Mouse (Mus musculus): ENCODE results near the gene Hcn3. TPM values are rescaled to one million over a fixed set of nuclear protein-coding genes. Genes with fewer than 3 reads are reported as not detected.

Hcn3 gene
- total and polyA plus RNA-seq, 2 experiments from 2014 or later, result 38.1 to 85.7 TPM

DNA sequence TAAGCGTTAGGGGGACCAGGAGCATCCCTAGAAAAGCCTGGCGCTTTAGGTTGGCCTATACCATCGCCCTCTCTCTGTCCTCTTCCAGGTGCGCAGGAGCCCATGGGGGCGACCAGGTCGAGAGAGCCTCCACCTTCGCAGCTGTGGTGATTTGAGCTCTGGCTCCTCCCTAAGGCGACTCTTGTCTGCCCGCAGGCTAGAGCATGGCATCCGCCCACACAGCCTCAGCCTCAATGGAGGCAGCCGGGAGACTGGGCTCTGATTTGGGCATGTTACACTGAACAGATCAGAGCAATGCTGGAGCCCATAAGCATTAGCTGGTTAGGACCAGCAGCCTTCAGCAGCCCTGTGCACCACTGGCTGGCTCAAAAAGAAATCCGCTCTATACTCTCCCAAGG lies 28.5 kb upstream of the Hcn3 start:
- H3K36me3 ChIP-seq (ENCODE audit: insufficient read depth, low read length), result no peaks in the 10 kb centered on the region
- no peaks in the 10 kb centered on the region for H3K27me3 ChIP-seq (ENCODE audit: insufficient read depth, low read length)
- WGBS, result 70% methylated on average over 12 of the region's 12 CpGs
- H3K9me3 ChIP-seq (ENCODE audit: low read length), result no peaks in the 10 kb centered on the region
- no peak for TF ChIP-seq CTCF (IDR thresholded peaks at IDR 0.05; ENCODE audit: low read depth)
- H3K4me2 ChIP-seq (ENCODE audit: low read depth, low read length), result no peak overlapping the region
- H3K27ac ChIP-seq, result no peak overlapping the region
- no peak for ATAC-seq
- no peak for DNase-seq (ENCODE audit: low spot score)
- H3K9ac ChIP-seq (replicated peaks; ENCODE audit: low read length), result no peak overlapping the region
- H3K4me1 ChIP-seq (ENCODE audit: insufficient read depth, low read length), result 0 out of 2 replicates have a peak, but pooled peaks cover 6% of the 10 kb centered on the region
- no peak overlapping the region for H3K4me3 ChIP-seq (ENCODE audit: low read length)

DNA sequence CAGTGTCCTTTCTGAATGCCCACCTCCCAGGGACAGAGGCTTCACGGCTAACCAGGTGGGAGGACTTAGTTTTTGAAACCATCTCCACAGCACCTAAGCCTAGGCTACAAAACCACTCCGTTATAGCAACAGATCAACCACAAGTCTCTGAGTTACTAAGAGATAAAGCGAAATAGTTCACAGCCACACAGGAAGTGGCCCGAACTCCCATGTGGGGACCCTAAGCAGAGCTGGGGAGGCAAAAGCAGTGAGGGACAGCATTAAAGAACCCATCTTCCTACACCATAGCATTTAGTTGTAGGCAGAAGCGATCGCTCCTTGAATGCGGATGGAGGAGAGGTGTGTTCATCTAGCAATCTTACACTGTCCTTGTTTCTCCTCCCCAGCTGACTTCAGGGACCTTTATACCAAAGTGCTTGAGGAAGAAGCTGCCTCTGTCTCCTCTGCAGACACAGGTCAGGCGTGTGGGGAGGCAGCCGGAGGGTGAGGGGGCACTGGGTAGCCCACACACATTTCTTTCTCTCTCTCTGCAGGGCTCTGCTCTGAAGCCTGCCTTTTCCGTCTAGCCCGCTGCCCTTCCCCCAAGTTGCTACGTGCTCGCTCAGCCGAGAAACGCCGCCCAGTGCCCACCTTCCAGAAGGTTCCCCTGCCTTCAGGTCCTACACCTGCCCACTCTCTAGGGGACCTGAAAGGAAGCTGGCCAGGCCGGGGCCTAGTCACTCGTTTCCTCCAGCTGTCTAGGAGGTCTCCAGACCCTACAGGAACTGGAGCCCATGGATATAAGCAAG lies 27.9 kb upstream of the Hcn3 start:
- no peaks in the 10 kb centered on the region for H3K9me3 ChIP-seq (ENCODE audit: low read length)
- no peak overlapping the region for H3K9ac ChIP-seq (replicated peaks; ENCODE audit: low read length)
- no peak overlapping the region for H3K4me3 ChIP-seq (ENCODE audit: low read length)
- no peaks in the 10 kb centered on the region for H3K27me3 ChIP-seq (ENCODE audit: insufficient read depth, low read length)
- ATAC-seq, result no peak
- 61% methylated on average over 18 of the region's 18 CpGs for WGBS
- H3K4me1 ChIP-seq (ENCODE audit: insufficient read depth, low read length), result 0 out of 2 replicates have a peak, but pooled peaks cover 6% of the 10 kb centered on the region
- no peaks in the 10 kb centered on the region for H3K36me3 ChIP-seq (ENCODE audit: insufficient read depth, low read length)
- DNase-seq (ENCODE audit: low spot score), result no peak
- no peak overlapping the region for H3K27ac ChIP-seq
- no peak overlapping the region for H3K4me2 ChIP-seq (ENCODE audit: low read depth, low read length)
- TF ChIP-seq CTCF (IDR thresholded peaks at IDR 0.05; ENCODE audit: low read depth), result no peak

DNA sequence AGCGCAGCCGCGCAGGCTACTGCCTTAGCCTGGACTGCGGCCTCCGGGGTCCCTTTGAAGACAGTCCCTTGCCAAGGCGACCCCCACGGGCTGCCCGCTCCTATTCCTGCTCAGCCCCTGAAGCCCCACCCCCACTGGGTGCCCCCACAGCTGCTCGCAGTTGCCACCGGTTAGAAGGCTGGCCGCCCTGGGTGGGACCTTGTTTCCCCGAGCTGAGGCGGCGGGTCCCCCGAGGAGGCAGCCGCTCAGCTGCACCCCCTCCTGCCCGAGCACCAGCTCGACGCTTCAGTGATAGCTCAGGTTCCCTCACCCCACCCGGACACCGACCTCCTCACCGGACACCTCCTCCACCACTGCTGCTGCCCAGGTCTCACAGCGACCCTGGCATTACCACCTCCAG lies 27.2 kb upstream of the Hcn3 start:
- Histone ChIP-seq H3K4me2 (ENCODE audit: low read depth, low read length) (no peak overlapping the region), H3K4me1 (ENCODE audit: insufficient read depth, low read length) (0 out of 2 replicates have a peak, but pooled peaks cover 6% of the 10 kb centered on the region), H3K36me3 (ENCODE audit: insufficient read depth, low read length) (peaks cover 4% of the 10 kb centered on the region; the same call in 1 of the 2 replicates), H3K27me3 (ENCODE audit: insufficient read depth, low read length) (no peaks in the 10 kb centered on the region), H3K9me3 (ENCODE audit: low read length) (no peaks in the 10 kb centered on the region), H3K4me3 (ENCODE audit: low read length) (no peak overlapping the region), H3K27ac (no peak overlapping the region), H3K9ac (replicated peaks; ENCODE audit: low read length) (no peak overlapping the region)
- no peak for TF ChIP-seq CTCF (IDR thresholded peaks at IDR 0.05; ENCODE audit: low read depth)
- DNase-seq (ENCODE audit: low spot score), result no peak
- WGBS, result 35% methylated on average over 23 of the region's 23 CpGs
- ATAC-seq, result no peak

DNA sequence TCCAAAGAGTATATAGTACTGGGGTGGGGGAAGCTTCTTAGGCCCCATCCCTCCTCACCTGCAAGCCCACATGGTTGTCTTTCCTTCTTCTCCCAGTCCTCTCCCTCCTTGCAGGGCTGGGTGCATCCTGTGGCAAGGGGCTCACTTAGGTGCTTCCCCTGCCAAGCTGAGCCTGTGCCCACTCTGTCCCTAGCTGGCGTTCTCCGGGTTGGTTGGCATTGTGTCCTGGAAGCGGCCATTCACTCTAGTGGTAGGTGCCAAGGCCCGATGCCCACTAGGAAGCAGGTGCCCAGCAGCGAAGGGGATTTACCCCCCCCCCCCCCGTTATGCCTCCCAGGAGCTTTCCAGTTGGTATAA lies 23.9 kb upstream of the Hcn3 start:
- peak; percentile 38 for DNase-seq (ENCODE audit: low spot score)
- H3K27me3 ChIP-seq (ENCODE audit: insufficient read depth, low read length), result no peaks in the 10 kb centered on the region
- no peaks in the 10 kb centered on the region for H3K9me3 ChIP-seq (ENCODE audit: low read length)
- H3K4me3 ChIP-seq (ENCODE audit: low read length), result peak overlapping the region; percentile 65
- H3K36me3 ChIP-seq (ENCODE audit: insufficient read depth, low read length), result peaks cover 24% of the 10 kb centered on the region; the same call in 1 of the 2 replicates
- peak overlapping the region; percentile 99 for H3K4me2 ChIP-seq (ENCODE audit: low read depth, low read length)
- TF ChIP-seq CTCF (IDR thresholded peaks at IDR 0.05; ENCODE audit: low read depth), result no peak
- H3K27ac ChIP-seq, result peak overlapping the region; percentile 90
- 50% methylated on average over 6 of the region's 6 CpGs for WGBS
- H3K9ac ChIP-seq (replicated peaks; ENCODE audit: low read length), result peak overlapping the region; percentile 79
- 0 out of 2 replicates have a peak, but pooled peaks cover 6% of the 10 kb centered on the region for H3K4me1 ChIP-seq (ENCODE audit: insufficient read depth, low read length)
- ATAC-seq, result peak; percentile 1; the same call in 1 of the 2 replicates

- 6% methylated on average over 39 of the region's 39 CpGs for WGBS
- peak; percentile 93 for ATAC-seq
- no peaks in the 10 kb centered on the region for H3K9me3 ChIP-seq (ENCODE audit: low read length)
- peak within 1 kb of the TSS; percentile 90 for H3K27ac ChIP-seq
- H3K36me3 ChIP-seq (ENCODE audit: insufficient read depth, low read length), result peaks cover 24% of the 10 kb centered on the region; the same call in 1 of the 2 replicates
- H3K4me3 ChIP-seq (ENCODE audit: low read length), result peak within 1 kb of the TSS; percentile 65
- DNase-seq (ENCODE audit: low spot score), result peak; percentile 92
- peak within 1 kb of the TSS; percentile 79 for H3K9ac ChIP-seq (replicated peaks; ENCODE audit: low read length)
- H3K4me1 ChIP-seq (ENCODE audit: insufficient read depth, low read length), result peaks cover 11% of the 10 kb centered on the region
- H3K27me3 ChIP-seq (ENCODE audit: insufficient read depth, low read length), result no peaks in the 10 kb centered on the region
- TF ChIP-seq CTCF (IDR thresholded peaks at IDR 0.05; ENCODE audit: low read depth), result peak; percentile 44
- peak within 1 kb of the TSS; percentile 99 for H3K4me2 ChIP-seq (ENCODE audit: low read depth, low read length)
These were observed 23.3 kb upstream of the Hcn3 start, which contains the start of gene Fam189b for GRCm38 (mm10) chr3:89183058-89183958. TSS of gene Fam189b (plus strand) at chr3:89183143.

DNA sequence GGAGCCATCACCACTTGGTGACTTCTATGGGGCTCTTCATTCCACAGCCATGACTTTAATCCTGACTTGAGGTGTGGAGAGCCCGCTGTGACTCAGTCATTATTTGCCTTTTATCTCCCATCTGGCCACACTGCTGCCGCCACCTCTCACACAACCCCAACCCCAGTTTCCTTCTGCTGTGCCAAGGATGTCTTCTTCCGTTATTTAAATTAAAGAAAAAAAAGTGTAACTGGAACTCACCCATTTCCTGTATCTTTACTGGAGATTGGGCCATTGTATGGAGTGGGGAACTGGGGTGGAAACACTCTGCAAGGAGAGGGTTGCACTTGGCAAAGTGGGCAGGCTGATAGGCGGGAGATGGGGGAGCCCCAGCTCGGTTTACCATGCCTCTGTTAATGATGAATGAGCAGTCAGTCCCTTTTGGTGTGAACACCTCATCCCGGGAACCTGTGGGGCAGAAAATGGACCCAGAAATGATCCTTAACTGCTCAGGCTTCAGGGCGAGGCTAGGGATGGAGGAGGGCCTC lies 22.6 kb upstream of the Hcn3 start:
- peak overlapping the region; percentile 99 for H3K4me2 ChIP-seq (ENCODE audit: low read depth, low read length)
- no peak for TF ChIP-seq CTCF (IDR thresholded peaks at IDR 0.05; ENCODE audit: low read depth)
- peak overlapping the region; percentile 65 for H3K4me3 ChIP-seq (ENCODE audit: low read length)
- no peaks in the 10 kb centered on the region for H3K27me3 ChIP-seq (ENCODE audit: insufficient read depth, low read length)
- no peak for DNase-seq (ENCODE audit: low spot score)
- peaks cover 15% of the 10 kb centered on the region for H3K4me1 ChIP-seq (ENCODE audit: insufficient read depth, low read length)
- H3K9me3 ChIP-seq (ENCODE audit: low read length), result no peaks in the 10 kb centered on the region
- 47% methylated on average over 7 of the region's 7 CpGs for WGBS
- H3K27ac ChIP-seq, result peak overlapping the region; percentile 90
- peak overlapping the region; percentile 79; the same call in 1 of the 2 replicates for H3K9ac ChIP-seq (replicated peaks; ENCODE audit: low read length)
- 0 out of 2 replicates have a peak, but pooled peaks have one; percentile 4 for ATAC-seq
- peaks cover 24% of the 10 kb centered on the region; the same call in 1 of the 2 replicates for H3K36me3 ChIP-seq (ENCODE audit: insufficient read depth, low read length)
